In genomic region chr3:87169402-87170015, GRCm38 (mm10) we compare ENCODE assay signal across 16 mouse cellular contexts. TPM values are rescaled to one million over a fixed set of nuclear protein-coding genes. Genes with fewer than 3 reads are reported as not detected.
DNase-seq lines count a peak whose midpoint lies in the region; ATAC-seq and TF ChIP-seq lines count a peak whose summit lies in the region.
"Had no signal": no experiment of that assay in that cellular context is flagged by ENCODE, and none has a peak within 500 bp of the region (broad histone marks: within the 10 kb centered on the region; RNA-seq: fewer than 3 reads in every experiment).

No protein-coding gene starts in this region.

- H3K9ac ChIP-seq in embryonic facial prominence, embryonic 13.5 days, result peak overlapping the region; percentile 52; the same call in 1 of the 2 replicates
- no peak overlapping the region for H3K9ac ChIP-seq in hindbrain, embryonic 16.5 days (ENCODE audit: low read depth, low read length)
- H3K9ac ChIP-seq in midbrain, embryonic 13.5 days (replicated peaks), result peak overlapping the region; percentile 32; the same call in 1 of the 2 replicates
- H3K9ac ChIP-seq: heart, embryonic 15.5 days had no signal

- intact Hi-C loops in left cerebral cortex, adult 2 months (cut with DNase I), result no loop called here

- no peak overlapping the region for H3K4me3 ChIP-seq in embryonic facial prominence, embryonic 13.5 days
- no peak overlapping the region for H3K4me3 ChIP-seq in hindbrain, embryonic 16.5 days (ENCODE audit: low read length)
- H3K4me3 ChIP-seq in midbrain, embryonic 13.5 days (replicated peaks), result no peak overlapping the region
- no peak overlapping the region for H3K4me3 ChIP-seq in left cerebral cortex, adult 2 months
- H3K4me3 ChIP-seq: heart, embryonic 15.5 days had no signal

- ATAC-seq in embryonic facial prominence, embryonic 13.5 days (ENCODE audit: insufficient number of reproducible peaks, insufficient read depth, low FRiP score, low TSS enrichment, low read depth), result no peak
- ATAC-seq in hindbrain, embryonic 16.5 days, result no peak
- no peak for ATAC-seq in midbrain, embryonic 13.5 days
- no peak for ATAC-seq in erythroid progenitor cell, adult 5-6 weeks (replicated peaks; ENCODE audit: low FRiP score, poor library complexity, severe bottlenecking)

- H3K27ac ChIP-seq in embryonic facial prominence, embryonic 13.5 days, result no peak overlapping the region
- no peak overlapping the region for H3K27ac ChIP-seq in hindbrain, embryonic 16.5 days (ENCODE audit: low read depth, low read length)
- H3K27ac ChIP-seq in midbrain, embryonic 13.5 days, result peak overlapping the region; percentile 39; the same call in 1 of the 2 replicates
- H3K27ac ChIP-seq in left cerebral cortex, adult 2 months, result no peak overlapping the region
- H3K27ac ChIP-seq: kidney, postnatal 0 days had no signal

- H3K9me3 ChIP-seq in embryonic facial prominence, embryonic 13.5 days, result no peaks in the 10 kb centered on the region
- no peaks in the 10 kb centered on the region for H3K9me3 ChIP-seq in hindbrain, embryonic 16.5 days (ENCODE audit: control insufficient read depth, low read length)
- H3K9me3 ChIP-seq in midbrain, embryonic 13.5 days, result no peaks in the 10 kb centered on the region
- H3K9me3 ChIP-seq: heart, embryonic 15.5 days had no signal

- H3K4me2 ChIP-seq in embryonic facial prominence, embryonic 13.5 days, result peak overlapping the region; percentile 88
- H3K4me2 ChIP-seq in hindbrain, embryonic 16.5 days (ENCODE audit: low read length), result peak overlapping the region; percentile 36
- peak overlapping the region; percentile 76 for H3K4me2 ChIP-seq in midbrain, embryonic 13.5 days (replicated peaks)
- H3K4me2 ChIP-seq: heart, embryonic 15.5 days had no signal

- no peaks in the 10 kb centered on the region for H3K27me3 ChIP-seq in embryonic facial prominence, embryonic 13.5 days
- no peaks in the 10 kb centered on the region for H3K27me3 ChIP-seq in hindbrain, embryonic 16.5 days (replicated peaks; ENCODE audit: control insufficient read depth, insufficient read depth, low read length)
- H3K27me3 ChIP-seq in midbrain, embryonic 13.5 days, result no peaks in the 10 kb centered on the region
- H3K27me3 ChIP-seq: heart, embryonic 15.5 days had no signal

- H3K36me3 ChIP-seq in embryonic facial prominence, embryonic 13.5 days, result peaks cover 3% of the 10 kb centered on the region; the same call in 1 of the 2 replicates
- no peaks in the 10 kb centered on the region for H3K36me3 ChIP-seq in hindbrain, embryonic 16.5 days (ENCODE audit: control insufficient read depth, insufficient read depth, low read length)
- H3K36me3 ChIP-seq in midbrain, embryonic 13.5 days, result no peaks in the 10 kb centered on the region
- H3K36me3 ChIP-seq: heart, embryonic 15.5 days had no signal

- no peak for TF ChIP-seq CTCF in left cerebral cortex, adult 2 months (IDR thresholded peaks at IDR 0.05)

- WGBS in embryonic facial prominence, embryonic 13.5 days, result 38% methylated on average over 5 of the region's 5 CpGs
- WGBS in hindbrain, embryonic 16.5 days, result 48% methylated on average over 5 of the region's 5 CpGs
- 48% methylated on average over 5 of the region's 5 CpGs for WGBS in midbrain, embryonic 13.5 days

- DNase-seq in heart, postnatal 4 days, result peak; percentile 3
- DNase-seq in heart, adult 18-20 months, result no peak
- DNase-seq in layer of hippocampus, adult 8-10 months (ENCODE audit: low spot score in 2 of 2), result no peak
- no peak for DNase-seq in left cerebral cortex, adult 2 months (ENCODE audit: extremely low spot score in 1 of 2, low spot score in 2 of 2)
- DNase-seq: adrenal gland, postnatal 36 days; cerebellum, adult 18-20 months; lung, postnatal 36 days; thymus, adult 2 months had no signal

- H3K4me1 ChIP-seq in embryonic facial prominence, embryonic 13.5 days, result peaks cover 69% of the 10 kb centered on the region
- peaks cover 39% of the 10 kb centered on the region for H3K4me1 ChIP-seq in hindbrain, embryonic 16.5 days (ENCODE audit: control insufficient read depth, insufficient read depth, low read depth, low read length)
- peaks cover 91% of the 10 kb centered on the region for H3K4me1 ChIP-seq in midbrain, embryonic 13.5 days (replicated peaks)

RNA-seq across cellular contexts. Expression of gene Kirrel, which starts 5.0 kb away (rescaled TPM):
- total RNA-seq in heart, postnatal 4 days (2021), result 10 to 100 TPM; 19.5 to 19.6 TPM
- 1 to 10 TPM; 5.4 to 6.3 TPM for total RNA-seq in heart, adult 18-20 months (2021)
- 20.4 and 21.9 TPM in 2 replicates for polyA plus RNA-seq in embryonic facial prominence, embryonic 13.5 days (2015; fragmentation: Nextera tagmentation; extraction: Ambion mirVana)
- 4.4 TPM in 2 replicates for polyA plus RNA-seq in hindbrain, embryonic 16.5 days (2015; fragmentation: Nextera tagmentation; extraction: Ambion mirVana)
- 8.4 and 10.1 TPM in 2 replicates for polyA plus RNA-seq in midbrain, embryonic 13.5 days (2015; fragmentation: Nextera tagmentation; extraction: Ambion mirVana)
- total RNA-seq in erythroid progenitor cell, adult 5-6 weeks (2015; ENCODE audit: low replicate concordance), result not detected in 2 replicates
- not detected in 2 replicates for total RNA-seq in erythroid progenitor cell, adult 5-6 weeks (2017; ENCODE audit: low replicate concordance)
- 1 to 10 TPM; 3.2 to 3.9 (median 3.5) TPM for total RNA-seq in layer of hippocampus, adult 8-10 months (2022)
- 1 to 10 TPM; 4.3 to 4.9 TPM for total RNA-seq in left cerebral cortex, adult 2 months (2021)
- total RNA-seq: CH12.LX; neutrophil, adult 5-6 weeks had no signal

Comparison
In these comparisons a context has a peak if more than half of its experiments do, and no peak if none do; other contexts are left out.
1. H3K4me2 ChIP-seq: peak in every context shown above with its lines; median percentile 88 in embryonic facial prominence, embryonic 13.5 days; 76 in midbrain, embryonic 13.5 days; 36 in hindbrain, embryonic 16.5 days.
2. RNA of gene Kirrel, which starts 5.0 kb away (total RNA-seq): 19.5 to 19.6 TPM in heart, postnatal 4 days, 5.4 to 6.3 TPM in heart, adult 18-20 months, 4.3 to 4.9 TPM in left cerebral cortex, adult 2 months and 3.2 to 3.9 TPM in layer of hippocampus, adult 8-10 months; not detected in erythroid progenitor cell, adult 5-6 weeks; every median in the first group is over 4 times any median in the second.